Mouse (Mus musculus) forebrain, embryonic 16.5 days (tissue): ENCODE data around the gene Fbxl12. TPM values are rescaled to one million over a fixed set of nuclear protein-coding genes. Genes with fewer than 3 reads are reported as not detected.

Experiments
- ATAC-seq: fragments of 200-750 bp; cut with Nextera tagmentation; 2 replicates; pipeline ENCODE4 v1.8.0; 2017; ENCODE audit warnings: mild to moderate bottlenecking, moderate library complexity
- H3K27ac ChIP-seq: fragments of 300-500 bp; sonication (generic); 2 replicates; pipeline ENCODE4 v1.5.1; 2014; ENCODE audit warnings: low read length, control low read depth
- H3K27me3 ChIP-seq: fragments of 300-500 bp; sonication (generic); replicated peaks from 2 replicates; pipeline ENCODE4 v1.6.1; 2014; ENCODE audit warnings: low read length; ENCODE audit not compliant: control insufficient read depth, insufficient read depth
- H3K36me3 ChIP-seq: fragments of 300-500 bp; sonication (generic); 2 replicates; pipeline ENCODE4 v1.6.1; 2014; ENCODE audit not compliant: control insufficient read depth, insufficient read depth
- H3K4me1 ChIP-seq: fragments of 300-500 bp; sonication (generic); replicated peaks from 2 replicates; pipeline ENCODE4 v1.6.1; 2014; ENCODE audit warnings: low read length; ENCODE audit not compliant: control insufficient read depth, insufficient read depth
- H3K4me2 ChIP-seq: fragments of 300-500 bp; sonication (generic); 2 replicates; pipeline ENCODE4 v1.6.1; 2014; ENCODE audit warnings: mild to moderate bottlenecking, low read length, control low read depth
- H3K4me3 ChIP-seq: fragments of 300-500 bp; sonication (generic); replicated peaks from 2 replicates; pipeline ENCODE4 v1.5.1; 2014; ENCODE audit warnings: mild to moderate bottlenecking, low read length, control low read depth
- H3K9ac ChIP-seq: fragments of 300-500 bp; sonication (generic); replicated peaks from 2 replicates; pipeline ENCODE4 v1.6.1; 2014; ENCODE audit warnings: low read depth, low read length, control low read depth
- H3K9me3 ChIP-seq: fragments of 300-500 bp; sonication (generic); 2 replicates; pipeline ENCODE4 v1.6.1; 2016; ENCODE audit warnings: low read length; ENCODE audit not compliant: control insufficient read depth
- WGBS: fragments of 180-500 bp; shearing (Covaris S2); extraction: QIAGEN DNeasy Blood & Tissue Kit; methylation state at CpG from one replicate; pipeline ENCODE4 v1.1.7; 2014; 5-methylcytosine and 5-hydroxymethylcytosine counted together
- polyA plus RNA-seq: library from polyadenylated mRNA; unstranded; fragments of >200 nt; fragmentation: Nextera tagmentation; extraction: Ambion mirVana; gene quantifications from 2 replicates; pipeline ENCODE4 v1.2.1, GENCODE M21; 2015

Gene Fbxl12
- polyA plus RNA-seq, 1 experiment from 2014 or later = 15.0 TPM

- Histone ChIP-seq H3K9me3 (no peaks in the 10 kb centered on the region), H3K4me2 (no peak overlapping the region), H3K4me1 (peaks cover 17% of the 10 kb centered on the region), H3K36me3 (no peaks in the 10 kb centered on the region), H3K27ac (peak overlapping the region; percentile 60), H3K4me3 (no peak overlapping the region), H3K27me3 (no peaks in the 10 kb centered on the region), H3K9ac (no peak overlapping the region)
- 21% methylated on average over 9 of the region's 9 CpGs for WGBS
- ATAC-seq = peak; percentile 31
These were observed 35.9 kb upstream of the Fbxl12 start for GRCm38 (mm10) chr9:20680378-20680958.

DNA sequence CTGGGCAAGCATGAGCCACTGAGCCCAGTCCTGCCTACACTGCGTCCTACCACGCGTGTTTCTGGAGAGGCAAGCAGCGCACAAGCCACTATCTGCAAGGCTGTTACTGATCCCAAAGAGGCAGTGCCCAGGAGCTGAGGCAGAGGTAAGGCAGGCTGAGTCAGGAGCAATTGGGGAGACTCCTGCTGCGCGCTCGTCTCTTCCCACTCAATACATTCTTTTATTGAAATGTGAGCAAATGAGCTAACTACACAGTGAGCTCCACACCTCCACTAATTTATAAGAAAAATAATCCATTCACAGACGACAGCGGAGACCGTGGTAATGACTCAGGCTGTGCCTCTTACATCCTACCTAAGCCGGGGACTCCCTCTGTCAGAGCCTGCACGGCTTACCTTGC lies 33.3 kb upstream of the Fbxl12 start:
- Histone ChIP-seq H3K9me3 (no peaks in the 10 kb centered on the region), H3K36me3 (no peaks in the 10 kb centered on the region), H3K27ac (no peak overlapping the region), H3K27me3 (no peaks in the 10 kb centered on the region), H3K4me1 (peaks cover 14% of the 10 kb centered on the region), H3K9ac (no peak overlapping the region), H3K4me2 (no peak overlapping the region), H3K4me3 (no peak overlapping the region)
- ATAC-seq = no peak
- 75% methylated on average over 12 of the region's 12 CpGs for WGBS

DNA sequence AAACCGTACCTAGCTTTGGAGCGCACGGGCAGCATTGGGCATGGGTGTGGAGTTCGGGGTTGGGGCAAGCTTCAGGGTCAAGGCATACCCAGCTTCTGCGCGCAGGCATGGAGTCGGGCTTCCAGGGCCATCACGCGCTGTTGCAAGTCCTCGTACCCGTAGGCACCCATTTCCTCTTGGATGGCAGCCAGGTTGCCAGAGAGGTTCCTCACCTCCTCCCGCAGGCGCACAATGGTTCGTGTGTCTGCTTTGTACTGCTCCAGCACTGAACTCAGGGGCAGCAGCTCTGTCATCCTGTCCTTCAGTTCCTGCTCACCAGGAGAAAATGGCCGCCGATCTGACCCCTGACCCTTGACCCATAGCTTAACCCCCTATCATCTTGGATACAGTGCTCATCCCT lies 27.5 kb upstream of the Fbxl12 start:
- no peaks in the 10 kb centered on the region for H3K4me1 ChIP-seq
- H3K4me2 ChIP-seq = no peak overlapping the region
- H3K36me3 ChIP-seq = 0 out of 2 replicates have a peak, but pooled peaks cover 3% of the 10 kb centered on the region
- WGBS = 80% methylated on average over 16 of the region's 16 CpGs
- no peak overlapping the region for H3K27ac ChIP-seq
- H3K4me3 ChIP-seq = no peak overlapping the region
- ATAC-seq = no peak
- no peaks in the 10 kb centered on the region for H3K27me3 ChIP-seq
- no peaks in the 10 kb centered on the region for H3K9me3 ChIP-seq
- no peak overlapping the region for H3K9ac ChIP-seq

DNA sequence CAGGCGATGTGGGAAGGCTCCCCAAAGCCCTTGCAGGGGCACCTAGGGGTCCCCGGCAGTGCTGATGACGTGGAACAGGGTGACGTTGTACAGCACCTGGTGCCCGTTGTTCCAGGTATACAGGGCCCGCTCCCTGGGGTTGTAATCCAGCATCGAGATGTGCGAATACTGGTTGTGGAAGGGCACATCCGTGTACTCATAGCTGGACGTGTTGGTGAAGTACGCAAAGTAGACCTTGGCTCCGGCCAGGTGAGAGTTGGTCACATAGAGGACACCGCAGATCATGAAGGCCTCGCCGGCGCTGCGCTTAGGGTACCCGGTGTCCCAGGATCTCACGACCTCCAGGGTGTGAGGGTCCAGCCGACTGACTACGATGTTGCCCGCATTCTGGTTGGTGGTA lies 23.5 kb upstream of the Fbxl12 start:
- WGBS = 92% methylated on average over 22 of the region's 22 CpGs
- H3K9me3 ChIP-seq = no peaks in the 10 kb centered on the region
- peaks cover 27% of the 10 kb centered on the region for H3K4me1 ChIP-seq
- H3K27me3 ChIP-seq = no peaks in the 10 kb centered on the region
- no peak overlapping the region for H3K4me3 ChIP-seq
- no peak overlapping the region for H3K9ac ChIP-seq
- H3K27ac ChIP-seq = no peak overlapping the region
- no peak for ATAC-seq
- H3K36me3 ChIP-seq = 0 out of 2 replicates have a peak, but pooled peaks cover 3% of the 10 kb centered on the region
- no peak overlapping the region for H3K4me2 ChIP-seq

GRCm38 (mm10) chr9:20666510-20667034 lies 22.0 kb upstream of the Fbxl12 start:
- Histone ChIP-seq H3K4me1 (peaks cover 27% of the 10 kb centered on the region), H3K4me3 (no peak overlapping the region), H3K4me2 (no peak overlapping the region), H3K36me3 (0 out of 2 replicates have a peak, but pooled peaks cover 6% of the 10 kb centered on the region), H3K27me3 (no peaks in the 10 kb centered on the region), H3K9ac (no peak overlapping the region), H3K27ac (no peak overlapping the region), H3K9me3 (no peaks in the 10 kb centered on the region)
- 17% methylated on average over 7 of the region's 7 CpGs for WGBS
- ATAC-seq = no peak

DNA sequence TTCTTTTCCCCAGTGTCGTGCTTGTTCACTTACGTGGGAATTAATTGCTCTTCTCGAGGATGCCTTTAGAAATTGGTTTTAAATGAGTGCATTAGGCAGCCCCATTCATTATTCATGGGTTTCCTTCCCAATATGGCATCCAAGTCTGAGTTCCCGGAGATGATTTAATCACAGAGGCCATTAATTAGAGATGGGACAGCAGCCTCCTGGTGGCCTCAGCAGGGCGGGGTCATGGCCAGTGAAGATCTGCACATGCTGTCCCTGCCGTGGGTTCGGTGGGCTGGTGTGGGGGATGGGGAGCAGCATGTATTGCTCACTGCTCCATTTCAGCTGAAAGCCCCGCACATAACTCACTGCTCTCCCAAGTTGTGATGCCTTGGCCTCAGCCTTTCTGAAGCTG lies 21.4 kb upstream of the Fbxl12 start:
- no peak for ATAC-seq
- no peaks in the 10 kb centered on the region for H3K27me3 ChIP-seq
- H3K36me3 ChIP-seq = peaks cover 10% of the 10 kb centered on the region; the same call in 1 of the 2 replicates
- peak overlapping the region; percentile 52 for H3K27ac ChIP-seq
- H3K9me3 ChIP-seq = no peaks in the 10 kb centered on the region
- no peak overlapping the region for H3K4me3 ChIP-seq
- peaks cover 27% of the 10 kb centered on the region for H3K4me1 ChIP-seq
- H3K9ac ChIP-seq = no peak overlapping the region
- H3K4me2 ChIP-seq = no peak overlapping the region
- WGBS = 8% methylated on average over 8 of the region's 8 CpGs

GRCm38 (mm10) chr9:20664982-20665637 lies 20.5 kb upstream of the Fbxl12 start:
- Histone ChIP-seq H3K27ac (peak overlapping the region; percentile 79), H3K4me1 (peaks cover 27% of the 10 kb centered on the region), H3K9ac (no peak overlapping the region), H3K9me3 (no peaks in the 10 kb centered on the region), H3K4me2 (no peak overlapping the region), H3K36me3 (peaks cover 10% of the 10 kb centered on the region; the same call in 1 of the 2 replicates), H3K27me3 (no peaks in the 10 kb centered on the region), H3K4me3 (no peak overlapping the region)
- no peak for ATAC-seq
- 67% methylated on average over 5 of the region's 5 CpGs for WGBS

- Histone ChIP-seq H3K27me3 (no peaks in the 10 kb centered on the region), H3K4me2 (no peak overlapping the region), H3K4me1 (peaks cover 27% of the 10 kb centered on the region), H3K9ac (no peak overlapping the region), H3K36me3 (peaks cover 10% of the 10 kb centered on the region; the same call in 1 of the 2 replicates), H3K27ac (peak overlapping the region; percentile 79), H3K4me3 (no peak overlapping the region), H3K9me3 (no peaks in the 10 kb centered on the region)
- ATAC-seq = peak; percentile 41
- WGBS = 38% methylated on average over 2 of the region's 2 CpGs
These were observed 19.8 kb upstream of the Fbxl12 start for GRCm38 (mm10) chr9:20664366-20664765.

DNA sequence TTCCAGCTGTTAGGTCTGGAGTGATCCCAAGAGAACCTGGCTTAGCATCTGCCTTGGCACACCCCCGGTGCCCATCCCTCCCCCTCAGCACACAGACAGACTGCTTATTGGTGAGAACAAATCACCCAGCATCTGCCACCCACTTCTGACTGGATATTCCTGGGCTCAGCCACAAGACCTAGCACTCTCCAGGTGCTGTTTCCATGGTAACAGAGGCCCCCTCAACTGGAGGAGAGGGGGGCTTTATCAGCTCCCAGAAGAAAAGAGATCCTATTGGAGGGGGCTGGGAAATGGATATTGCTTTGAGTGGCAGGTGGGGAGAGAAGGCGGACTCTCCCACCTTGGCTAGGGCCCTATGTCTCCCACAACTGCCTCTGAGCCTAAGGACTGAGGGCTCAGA lies 19.4 kb upstream of the Fbxl12 start:
- Histone ChIP-seq H3K9ac (no peak overlapping the region), H3K4me2 (no peak overlapping the region), H3K36me3 (peaks cover 10% of the 10 kb centered on the region; the same call in 1 of the 2 replicates), H3K9me3 (no peaks in the 10 kb centered on the region), H3K27ac (peak overlapping the region; percentile 79), H3K4me1 (peaks cover 27% of the 10 kb centered on the region), H3K27me3 (no peaks in the 10 kb centered on the region), H3K4me3 (no peak overlapping the region)
- peak; percentile 54 for ATAC-seq
- WGBS = 62% methylated on average over 2 of the region's 2 CpGs
